Comparison of ENCODE assay signal across 19 mouse cellular contexts in the genomic region with DNA sequence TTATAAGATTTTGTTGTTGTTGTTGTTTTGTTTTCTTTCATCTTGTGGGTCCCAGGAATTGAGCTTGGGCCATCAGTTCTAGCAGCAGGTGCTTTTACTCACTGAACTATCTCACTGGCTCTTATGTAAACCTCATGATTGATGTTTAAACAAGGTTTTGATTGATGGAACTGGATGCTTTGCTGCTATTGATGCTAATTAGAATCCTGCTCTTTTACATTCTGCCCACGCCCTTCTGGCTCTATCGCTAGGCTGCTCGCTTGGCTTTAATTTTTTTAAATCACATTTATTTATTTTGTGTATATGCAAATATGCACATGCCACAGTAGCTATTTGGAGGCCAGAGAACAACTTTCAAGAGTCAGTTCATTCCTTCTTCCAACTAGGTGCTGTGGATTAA. TPM values are rescaled to one million over a fixed set of nuclear protein-coding genes. Genes with fewer than 3 reads are reported as not detected.
DNase-seq lines count a peak whose midpoint lies in the region.
"Had no signal": no experiment of that assay in that cellular context is flagged by ENCODE, and none has a peak within 500 bp of the region (broad histone marks: within the 10 kb centered on the region; RNA-seq: fewer than 3 reads in every experiment).

No protein-coding gene starts in this region.

- peak; percentile 71 for DNase-seq in layer of hippocampus, adult 11-12 months (ENCODE audit: low spot score)
- DNase-seq in layer of hippocampus, postnatal 25 days (ENCODE audit: extremely low spot score in 1 of 2, low spot score in 1 of 2) = no peak
- peak; percentile 26 for DNase-seq in right cerebral cortex, adult 18-20 months
- DNase-seq in right cerebral cortex, postnatal 25 days = no peak
- DNase-seq in layer of hippocampus, adult 8-10 months (ENCODE audit: low spot score in 2 of 2) = peak; percentile 61 to 66
- peak; percentile 41 to 54 for DNase-seq in layer of hippocampus, postnatal 36 days
- no peak for DNase-seq in adrenal gland, adult 2 months
- DNase-seq in testis, postnatal 14 days (ENCODE audit: low spot score) = no peak
- DNase-seq: adrenal gland, adult 8-10 months; adrenal gland, postnatal 36 days; cerebellum, adult 11 months; cerebellum, adult 8-10 months; cerebellum, postnatal 14 days; heart, adult 2 months had no signal

RNA-seq across cellular contexts. Expression of a gene that starts 6.6 kb away (rescaled TPM):
- total RNA-seq in layer of hippocampus, postnatal 25 days (2021) = 10 to 100 TPM; 31.4 to 36.7 TPM
- 10 to 100 TPM; 34.8 to 46.9 (median 37.7) TPM for total RNA-seq in layer of hippocampus, adult 8-10 months (2022)
- 10 to 100 TPM; 37.3 to 39.2 TPM for total RNA-seq in layer of hippocampus, postnatal 36 days (2021)
- 10 to 100 TPM; 16.9 to 18.2 TPM for total RNA-seq in adrenal gland, adult 2 months (2021)
- polyA plus RNA-seq in adrenal gland, adult 2 months (2012; rRNA removed) = 12.5 and 15.4 TPM in 2 replicates

RNA-seq across cellular contexts. Expression of a gene that starts 20.2 kb away (rescaled TPM):
- total RNA-seq in layer of hippocampus, postnatal 25 days (2021) = 10 to 100 TPM in 1 of 2 experiments, 1 to 10 TPM in 1; 8.6 to 12.1 TPM
- total RNA-seq in layer of hippocampus, adult 8-10 months (2022) = 10 to 100 TPM in 3 of 4 experiments, 1 to 10 TPM in 1; 9.9 to 19.8 (median 12.8) TPM
- total RNA-seq in layer of hippocampus, postnatal 36 days (2021) = 10 to 100 TPM; 12.0 to 17.6 TPM
- 1 to 10 TPM; 5.6 to 7.4 TPM for total RNA-seq in adrenal gland, adult 2 months (2021)
- polyA plus RNA-seq in adrenal gland, adult 2 months (2012; rRNA removed) = not detected in 2 replicates
- total RNA-seq: common myeloid progenitor, adult 5-6 weeks had no signal
- polyA plus RNA-seq: brain, embryonic 14.5 days; heart, adult 2 months had no signal

RNA-seq across cellular contexts. Expression of a gene that starts 39.8 kb away (rescaled TPM):
- 10 to 100 TPM; 62.5 to 67.0 TPM for total RNA-seq in layer of hippocampus, postnatal 25 days (2021)
- total RNA-seq in layer of hippocampus, adult 8-10 months (2022) = 10 to 100 TPM; 46.8 to 54.5 (median 51.1) TPM
- total RNA-seq in layer of hippocampus, postnatal 36 days (2021) = 10 to 100 TPM; 54.1 to 57.5 TPM
- total RNA-seq in adrenal gland, adult 2 months (2021) = under 1 TPM; 0.52 to 0.66 TPM
- polyA plus RNA-seq in adrenal gland, adult 2 months (2012; rRNA removed) = 0.13 and 0.67 TPM in 2 replicates
- total RNA-seq: common myeloid progenitor, adult 5-6 weeks; gastrocnemius, adult 8-10 months; gastrocnemius, postnatal 4 days; heart, adult 2 months; heart, postnatal 25 days had no signal

RNA-seq across cellular contexts. Expression of a gene that starts 56.5 kb away (rescaled TPM):
- 10 to 100 TPM; 55.5 to 59.9 TPM for total RNA-seq in layer of hippocampus, postnatal 25 days (2021)
- 10 to 100 TPM; 52.6 to 76.4 (median 64.2) TPM for total RNA-seq in layer of hippocampus, adult 8-10 months (2022)
- total RNA-seq in layer of hippocampus, postnatal 36 days (2021) = 10 to 100 TPM; 54.9 to 60.0 TPM
- total RNA-seq in adrenal gland, adult 2 months (2021) = 10 to 100 TPM; 58.1 to 58.5 TPM
- polyA plus RNA-seq in adrenal gland, adult 2 months (2012; rRNA removed) = 31.6 and 42.5 TPM in 2 replicates

Comparison
In these comparisons a context has a peak if more than half of its experiments do, and no peak if none do; other contexts are left out.
1. DNase-seq: peak in layer of hippocampus, adult 11-12 months (single experiment), right cerebral cortex, adult 18-20 months (single experiment), layer of hippocampus, adult 8-10 months (2 of 2) and layer of hippocampus, postnatal 36 days (2 of 2); none in layer of hippocampus, postnatal 25 days (0 of 2), right cerebral cortex, postnatal 25 days (single experiment), adrenal gland, adult 2 months (single experiment) and testis, postnatal 14 days (single experiment).
2. RNA of a gene that starts 39.8 kb away (total RNA-seq): 62.5 to 67.0 TPM in layer of hippocampus, postnatal 25 days, 54.1 to 57.5 TPM in layer of hippocampus, postnatal 36 days and 46.8 to 54.5 TPM in layer of hippocampus, adult 8-10 months; 0.52 to 0.66 TPM in adrenal gland, adult 2 months; every median in the first group is over 10 times any median in the second.